Mouse (Mus musculus): ENCODE measurements around the gene Lmtk3.

Gene Lmtk3

GRCm38 (mm10) chr7:45784524-45785372 lies 1.2 kb downstream of the Lmtk3 start, which contains the start of gene Sult2b1:
TSS of gene Sult2b1 (minus strand) at chr7:45784669.
- peak; percentile 96 for DNase-seq (ENCODE audit: low read depth, low spot score)

GRCm38 (mm10) chr7:45785388-45786135 lies 2.0 kb downstream of the Lmtk3 start:
- no peak for DNase-seq (ENCODE audit: low read depth, low spot score)

- peak; percentile 51 for DNase-seq (ENCODE audit: low read depth, low spot score)
Measured at GRCm38 (mm10) chr7:45786136-45786578, 2.6 kb downstream of the Lmtk3 start.

DNA sequence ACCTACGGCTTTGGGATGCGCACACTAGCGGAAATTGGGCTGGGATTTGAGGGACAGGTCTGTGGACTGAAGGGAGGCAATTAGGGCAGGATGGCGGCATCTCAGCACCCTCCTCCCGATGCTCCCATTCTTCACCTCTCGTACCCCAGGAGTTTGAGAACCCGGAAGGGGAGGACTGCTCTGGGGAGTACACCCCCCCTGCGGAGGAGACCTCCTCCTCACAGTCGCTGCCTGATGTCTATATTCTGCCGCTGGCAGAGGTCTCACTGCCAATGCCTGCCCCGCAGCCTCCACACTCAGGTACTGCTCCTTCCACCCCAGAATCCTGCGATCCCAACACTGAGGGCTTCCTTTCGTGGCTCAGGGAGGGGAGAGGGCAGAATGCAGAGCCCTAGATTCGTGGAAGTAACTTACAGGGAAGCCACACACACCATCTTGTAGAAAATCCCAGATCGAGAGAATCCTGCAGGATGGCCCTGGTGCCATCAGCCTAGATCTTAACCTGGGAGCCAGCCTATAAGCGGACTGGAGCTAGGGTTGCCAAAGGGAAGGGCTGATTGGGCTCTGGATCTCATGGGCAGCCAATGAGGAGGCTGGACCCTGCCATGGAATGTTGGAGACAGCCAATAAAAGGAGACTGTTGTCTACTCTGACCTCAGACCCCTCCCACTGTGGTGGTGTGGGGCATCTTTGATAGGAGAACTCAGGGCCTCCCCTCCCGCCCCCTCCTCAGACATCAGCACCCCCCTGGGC lies 3.3 kb downstream of the Lmtk3 start:
- DNase-seq (ENCODE audit: low read depth, low spot score), result peak; percentile 18

DNA sequence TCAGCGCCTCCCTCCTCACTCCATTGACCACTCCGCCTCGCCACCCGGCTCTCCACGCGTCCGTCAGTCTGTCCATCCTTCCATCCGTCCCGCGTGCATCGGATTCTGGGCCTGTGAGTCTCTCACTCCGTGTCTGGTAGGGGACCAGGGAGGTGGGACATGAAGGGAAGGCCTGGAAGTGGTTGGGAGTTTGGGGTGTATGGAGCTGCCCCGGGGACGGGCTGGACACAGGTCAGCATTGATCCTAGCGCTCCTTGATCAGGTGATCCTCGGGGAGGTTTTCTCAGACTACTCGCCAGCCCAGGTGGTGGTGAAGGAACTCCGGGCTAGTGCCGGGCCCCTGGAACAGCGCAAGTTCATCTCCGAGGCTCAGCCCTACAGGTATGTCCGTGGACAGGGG lies 4.1 kb downstream of the Lmtk3 start:
- no peak for DNase-seq (ENCODE audit: low read depth, low spot score)

- DNase-seq (ENCODE audit: low read depth, low spot score), result no peak
Measured at GRCm38 (mm10) chr7:45790721-45791120, 7.2 kb downstream of the Lmtk3 start.

GRCm38 (mm10) chr7:45791756-45792490 lies 8.4 kb downstream of the Lmtk3 start:
- no peak for DNase-seq (ENCODE audit: low read depth, low spot score)

DNA sequence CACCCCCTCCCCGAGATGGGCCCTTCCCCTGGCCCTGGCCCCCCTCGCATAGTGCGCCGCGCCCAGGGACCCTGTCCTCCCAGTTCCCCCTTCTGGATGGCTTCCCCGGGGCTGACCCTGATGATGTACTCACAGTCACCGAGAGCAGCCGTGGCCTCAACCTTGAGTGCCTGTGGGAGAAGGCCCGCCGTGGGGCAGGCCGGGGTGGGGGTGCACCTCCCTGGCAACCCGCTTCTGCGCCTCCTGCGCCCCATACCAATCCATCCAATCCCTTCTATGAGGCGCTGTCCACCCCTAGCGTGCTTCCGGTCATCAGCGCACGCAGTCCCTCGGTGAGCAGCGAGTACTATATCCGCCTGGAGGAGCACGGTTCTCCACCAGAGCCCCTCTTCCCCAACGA lies 9.7 kb downstream of the Lmtk3 start:
- DNase-seq (ENCODE audit: low read depth, low spot score), result no peak

- no peak for DNase-seq (ENCODE audit: low read depth, low spot score)
Measured at GRCm38 (mm10) chr7:45793969-45794585, 10.5 kb downstream of the Lmtk3 start.

DNA sequence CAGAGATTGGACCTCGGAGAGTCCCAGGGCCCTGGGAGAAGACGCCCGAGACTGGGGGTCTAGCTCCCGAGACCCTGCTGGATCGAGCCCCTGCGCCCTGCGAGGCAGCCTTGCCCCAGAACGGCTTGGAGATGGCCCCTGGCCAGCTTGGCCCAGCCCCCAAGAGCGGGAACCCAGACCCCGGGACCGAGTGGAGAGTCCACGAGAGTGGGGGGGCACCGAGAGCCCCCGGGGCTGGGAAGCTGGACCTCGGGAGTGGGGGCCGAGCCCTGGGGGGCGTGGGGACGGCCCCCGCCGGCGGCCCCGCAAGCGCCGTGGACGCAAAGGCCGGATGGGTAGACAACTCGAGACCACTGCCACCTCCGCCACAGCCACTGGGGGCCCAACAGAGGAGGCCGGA lies 11.4 kb downstream of the Lmtk3 start:
- no peak for DNase-seq (ENCODE audit: low read depth, low spot score)

GRCm38 (mm10) chr7:45796950-45797349 lies 13.4 kb downstream of the Lmtk3 start:
- no peak for DNase-seq (ENCODE audit: low read depth, low spot score)

- no peak for DNase-seq (ENCODE audit: low read depth, low spot score)
Measured at GRCm38 (mm10) chr7:45797661-45798510, 14.3 kb downstream of the Lmtk3 start.

- no peak for DNase-seq (ENCODE audit: low read depth, low spot score)
Measured at GRCm38 (mm10) chr7:45798511-45798836, 14.9 kb downstream of the Lmtk3 start.

GRCm38 (mm10) chr7:45798931-45799330 lies 15.4 kb downstream of the Lmtk3 start:
- no peak for DNase-seq (ENCODE audit: low read depth, low spot score)

GRCm38 (mm10) chr7:45800001-45800400 lies 16.5 kb downstream of the Lmtk3 start:
- DNase-seq (ENCODE audit: low read depth, low spot score), result no peak

GRCm38 (mm10) chr7:45800546-45801204 lies 17.1 kb downstream of the Lmtk3 start:
- DNase-seq (ENCODE audit: low read depth, low spot score), result no peak

GRCm38 (mm10) chr7:45801348-45801747 lies 17.8 kb downstream of the Lmtk3 start:
- peak; percentile 79 for DNase-seq (ENCODE audit: low read depth, low spot score)

GRCm38 (mm10) chr7:45802551-45802950 lies 19.0 kb downstream of the Lmtk3 start:
- no peak for DNase-seq (ENCODE audit: low read depth, low spot score)

- DNase-seq (ENCODE audit: low read depth, low spot score), result no peak
Measured at GRCm38 (mm10) chr7:45805941-45806340, 22.4 kb downstream of the Lmtk3 start.

Data from brain, embryonic 18.5 days (tissue).